In the genomic region with DNA sequence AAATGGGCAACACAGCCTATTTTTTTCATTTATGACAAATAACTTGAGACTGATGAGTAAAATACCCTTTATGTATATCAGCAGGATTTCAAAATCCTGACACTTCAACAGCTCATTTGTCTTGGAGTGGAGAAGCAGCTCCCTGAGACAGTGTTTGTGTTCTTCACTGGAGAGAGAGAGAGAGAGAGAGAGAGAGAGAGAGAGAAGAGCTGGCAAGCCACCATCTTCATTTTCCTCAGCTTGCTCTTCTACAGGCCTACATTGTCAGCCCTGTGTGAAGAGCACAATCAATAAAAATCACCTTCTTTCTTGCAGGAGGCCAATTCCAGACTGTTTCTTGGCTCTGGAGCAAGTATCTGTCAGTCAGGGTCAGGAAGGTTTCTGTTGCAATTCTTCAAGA, we compare ENCODE assay signal across 15 mouse cellular contexts.
"Had no signal": no experiment of that assay in that cellular context is flagged by ENCODE, and none has a peak within 500 bp of the region (broad histone marks: within the 10 kb centered on the region; RNA-seq: fewer than 3 reads in every experiment).

No protein-coding gene starts in this region.

- H3K4me2 ChIP-seq: limb, embryonic 12.5 days; liver, embryonic 13.5 days; midbrain, embryonic 13.5 days had no signal

- H3K27ac ChIP-seq: kidney, postnatal 0 days; limb, embryonic 12.5 days; liver, embryonic 13.5 days; midbrain, embryonic 13.5 days; stomach, postnatal 0 days had no signal

- H3K4me3 ChIP-seq: limb, embryonic 12.5 days; liver, embryonic 13.5 days; midbrain, embryonic 13.5 days had no signal

- H3K9ac ChIP-seq: limb, embryonic 12.5 days; liver, embryonic 13.5 days; liver, postnatal 0 days; midbrain, embryonic 13.5 days had no signal

- H3K4me1 ChIP-seq: limb, embryonic 12.5 days; liver, embryonic 13.5 days; midbrain, embryonic 13.5 days had no signal

- ATAC-seq: liver, postnatal 0 days; midbrain, embryonic 13.5 days had no signal

- DNase-seq: kidney, adult 11 months; kidney, adult 9 months; kidney, postnatal 36 days; layer of hippocampus, adult 9-11 months; layer of hippocampus, postnatal 36 days; liver; liver, embryonic 13.5 days; liver, postnatal 0 days; right cerebral cortex, adult 18-20 months; right cerebral cortex, postnatal 25 days; thymus, postnatal 4 days had no signal

- H3K9me3 ChIP-seq: limb, embryonic 12.5 days; liver, embryonic 13.5 days; midbrain, embryonic 13.5 days had no signal

- H3K27me3 ChIP-seq: limb, embryonic 12.5 days; liver, embryonic 13.5 days; midbrain, embryonic 13.5 days had no signal

- H3K36me3 ChIP-seq: limb, embryonic 12.5 days; liver, embryonic 13.5 days; midbrain, embryonic 13.5 days had no signal
